ENCODE assay signal across 8 mouse cellular contexts in the genomic region with DNA sequence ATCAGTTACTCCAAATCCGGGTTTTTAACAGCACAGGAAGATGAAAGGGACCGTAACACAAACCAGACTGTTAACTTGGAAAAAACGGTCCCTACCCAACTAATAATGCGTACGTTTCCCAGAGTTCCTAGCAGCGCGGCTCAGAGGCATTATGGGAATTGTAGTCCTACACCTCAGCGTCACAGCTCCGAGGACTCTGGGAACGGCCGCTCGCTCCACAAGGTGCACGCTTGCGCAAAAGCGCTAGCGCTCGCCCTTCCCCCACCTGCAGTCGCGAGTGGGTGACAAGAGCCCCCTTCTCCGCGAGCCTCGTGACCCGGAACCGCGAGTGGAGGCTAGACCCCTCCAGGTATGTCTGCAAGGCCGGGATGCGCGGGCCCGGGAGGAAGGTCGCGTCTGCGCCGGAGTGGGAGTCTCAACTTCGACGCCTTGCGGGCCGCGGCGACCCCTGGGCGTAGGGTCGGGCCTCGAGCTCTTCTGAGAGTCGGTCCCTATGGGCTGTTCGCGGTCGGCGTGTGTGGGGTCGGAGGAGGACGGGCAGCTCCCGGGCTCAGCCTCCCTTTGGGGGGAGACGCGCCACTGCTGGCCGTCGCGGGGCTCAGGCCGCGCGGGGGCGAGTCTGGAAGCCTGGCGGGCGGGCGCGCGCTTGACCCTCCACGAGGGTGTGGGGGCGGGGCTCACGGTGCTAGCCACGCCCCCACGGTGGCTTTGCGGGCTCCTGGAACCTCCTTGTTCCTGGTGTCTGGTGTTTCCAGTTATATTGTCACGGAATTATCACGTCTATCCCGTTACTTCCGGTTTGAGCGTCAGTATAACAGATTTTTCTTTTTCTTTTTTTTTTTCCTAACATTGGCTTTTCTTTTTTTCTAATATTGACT. TPM values are rescaled to one million over a fixed set of nuclear protein-coding genes. Genes with fewer than 3 reads are reported as not detected.
DNase-seq lines count a peak whose midpoint lies in the region; ATAC-seq and TF ChIP-seq lines count a peak whose summit lies in the region.

A gene (plus strand): TSS at position 138 of the 878 bp plus-strand sequence.

- peak within 1 kb of the TSS; percentile 64 for H3K4me3 ChIP-seq in C2C12 (ENCODE audit: insufficient read depth, poor library complexity, severe bottlenecking)
- H3K4me3 ChIP-seq in erythroblast, embryonic 14.5 days (replicated peaks), result peak within 1 kb of the TSS; percentile 93
- H3K4me3 ChIP-seq in heart, embryonic 12.5 days, result peak within 1 kb of the TSS; percentile 81
- H3K4me3 ChIP-seq in kidney, postnatal 0 days (replicated peaks; ENCODE audit: low read depth, low read length), result peak within 1 kb of the TSS; percentile 75
- H3K4me3 ChIP-seq in liver, embryonic 11.5 days (ENCODE audit: low read depth, low read length), result peak within 1 kb of the TSS; percentile 79
- peak within 1 kb of the TSS; percentile 63 for H3K4me3 ChIP-seq in stomach, embryonic 14.5 days (ENCODE audit: low read depth, low read length)

- H3K27ac ChIP-seq in heart, embryonic 12.5 days (ENCODE audit: poor library complexity, severe bottlenecking), result peak within 1 kb of the TSS; percentile 93
- H3K27ac ChIP-seq in kidney, postnatal 0 days, result peak within 1 kb of the TSS; percentile 98
- peak within 1 kb of the TSS; percentile 98 for H3K27ac ChIP-seq in liver, embryonic 11.5 days (ENCODE audit: low read depth, low read length)
- peak within 1 kb of the TSS; percentile 92 for H3K27ac ChIP-seq in stomach, embryonic 14.5 days (ENCODE audit: low read length)

- peak; percentile 90 for TF ChIP-seq POLR2A in brain, embryonic 14.5 days (IDR thresholded peaks at IDR 0.05; ENCODE audit: borderline replicate concordance, extremely low read depth, insufficient read depth, insufficient read length, poor library complexity, severe bottlenecking)

- peak; percentile 97 for ATAC-seq in heart, embryonic 12.5 days (ENCODE audit: insufficient number of reproducible peaks, low FRiP score)
- peak; percentile 97 for ATAC-seq in kidney, postnatal 0 days (replicated peaks; ENCODE audit: low FRiP score, low read depth)
- peak; percentile 92 for ATAC-seq in liver, embryonic 11.5 days (replicated peaks; ENCODE audit: low FRiP score)
- peak; percentile 95 for ATAC-seq in stomach, embryonic 14.5 days (ENCODE audit: insufficient number of reproducible peaks, insufficient read depth, low FRiP score, low read depth)

- H3K36me3 ChIP-seq in C2C12 (ENCODE audit: control insufficient read depth, insufficient read depth), result peaks cover 3% of the 10 kb centered on the region
- H3K36me3 ChIP-seq in erythroblast, embryonic 14.5 days (ENCODE audit: control insufficient read depth), result no peaks in the 10 kb centered on the region
- no peaks in the 10 kb centered on the region for H3K36me3 ChIP-seq in heart, embryonic 12.5 days
- no peaks in the 10 kb centered on the region for H3K36me3 ChIP-seq in kidney, postnatal 0 days (ENCODE audit: insufficient read depth, low read length)
- H3K36me3 ChIP-seq in liver, embryonic 11.5 days (ENCODE audit: control insufficient read depth, insufficient read depth, low read length), result no peaks in the 10 kb centered on the region
- no peaks in the 10 kb centered on the region for H3K36me3 ChIP-seq in stomach, embryonic 14.5 days (ENCODE audit: control insufficient read depth, insufficient read depth, low read length)

- H3ac ChIP-seq in C2C12 (ENCODE audit: control insufficient read depth, insufficient read length, low read depth), result peak within 1 kb of the TSS; percentile 84

- DNase-seq in brain, embryonic 14.5 days (ENCODE audit: low read depth), result peak; percentile 99
- DNase-seq in kidney, postnatal 0 days (ENCODE audit: low spot score), result peak; percentile 99
- peak; percentile 89 for DNase-seq in liver, embryonic 11.5 days (ENCODE audit: low spot score)
- DNase-seq in naive thymus-derived CD4-positive, alpha-beta T cell, adult 2 months (ENCODE audit: low read depth), result peak; percentile 96

- peak within 1 kb of the TSS; percentile 76 for H3K4me2 ChIP-seq in heart, embryonic 12.5 days
- H3K4me2 ChIP-seq in kidney, postnatal 0 days (ENCODE audit: low read length), result peak within 1 kb of the TSS; percentile 56
- H3K4me2 ChIP-seq in liver, embryonic 11.5 days, result peak within 1 kb of the TSS; percentile 68
- peak within 1 kb of the TSS; percentile 58 for H3K4me2 ChIP-seq in stomach, embryonic 14.5 days (replicated peaks; ENCODE audit: low read depth, low read length)

- peaks cover 28% of the 10 kb centered on the region for H3K79me3 ChIP-seq in C2C12 (ENCODE audit: low read depth)

- no peak for TF ChIP-seq CTCF in C2C12 (IDR thresholded peaks at IDR 0.05; ENCODE audit: control insufficient read depth, insufficient read depth, insufficient read length)
- no peak for TF ChIP-seq CTCF in brain, embryonic 14.5 days (IDR thresholded peaks at IDR 0.05; ENCODE audit: borderline replicate concordance, extremely low read depth, insufficient read depth, insufficient read length)
- TF ChIP-seq CTCF in kidney, postnatal 0 days (IDR thresholded peaks at IDR 0.05; ENCODE audit: low read depth), result 0 out of 2 replicates have a peak, but pooled peaks have one; percentile 24

- H3K9ac ChIP-seq in heart, embryonic 12.5 days, result peak within 1 kb of the TSS; percentile 91
- peak within 1 kb of the TSS; percentile 93 for H3K9ac ChIP-seq in kidney, postnatal 0 days (ENCODE audit: low read depth, low read length)
- H3K9ac ChIP-seq in liver, embryonic 11.5 days (ENCODE audit: low read depth, low read length), result peak within 1 kb of the TSS; percentile 92
- H3K9ac ChIP-seq in stomach, embryonic 14.5 days (replicated peaks; ENCODE audit: low read depth, low read length), result peak within 1 kb of the TSS; percentile 75

- under 1% methylated on average over 73 of the region's 75 CpGs for WGBS in heart, embryonic 12.5 days
- under 1% methylated on average over 75 of the region's 75 CpGs for WGBS in kidney, postnatal 0 days
- under 1% methylated on average over 75 of the region's 75 CpGs for WGBS in liver, embryonic 11.5 days
- 1% methylated on average over 75 of the region's 75 CpGs for WGBS in stomach, embryonic 14.5 days

- H3K79me2 ChIP-seq in C2C12 (ENCODE audit: control insufficient read depth, insufficient read depth), result peaks cover 37% of the 10 kb centered on the region

- H3K4me1 ChIP-seq in erythroblast, embryonic 14.5 days (ENCODE audit: control insufficient read depth), result peaks cover 31% of the 10 kb centered on the region
- H3K4me1 ChIP-seq in heart, embryonic 12.5 days (replicated peaks), result peaks cover 22% of the 10 kb centered on the region
- H3K4me1 ChIP-seq in kidney, postnatal 0 days (replicated peaks; ENCODE audit: insufficient read depth, low read length), result no peaks in the 10 kb centered on the region; the same call in 1 of the 2 replicates
- H3K4me1 ChIP-seq in liver, embryonic 11.5 days (replicated peaks; ENCODE audit: control insufficient read depth, insufficient read depth, low read length), result peaks cover 26% of the 10 kb centered on the region
- H3K4me1 ChIP-seq in stomach, embryonic 14.5 days (ENCODE audit: control insufficient read depth, insufficient read depth, low read length), result no peaks in the 10 kb centered on the region; the same call in 1 of the 2 replicates

- no peaks in the 10 kb centered on the region for H3K27me3 ChIP-seq in C2C12 (ENCODE audit: control insufficient read depth, insufficient read depth, insufficient read length)
- no peaks in the 10 kb centered on the region; the same call in 1 of the 2 replicates for H3K27me3 ChIP-seq in erythroblast, embryonic 14.5 days (ENCODE audit: control insufficient read depth)
- no peaks in the 10 kb centered on the region for H3K27me3 ChIP-seq in heart, embryonic 12.5 days (replicated peaks)
- no peaks in the 10 kb centered on the region for H3K27me3 ChIP-seq in kidney, postnatal 0 days (ENCODE audit: insufficient read depth, low read length)
- no peaks in the 10 kb centered on the region for H3K27me3 ChIP-seq in liver, embryonic 11.5 days (replicated peaks; ENCODE audit: control insufficient read depth, insufficient read depth, low read length)
- no peaks in the 10 kb centered on the region for H3K27me3 ChIP-seq in stomach, embryonic 14.5 days (ENCODE audit: control insufficient read depth, insufficient read depth, low read length)

- no peaks in the 10 kb centered on the region for H3K9me3 ChIP-seq in erythroblast, embryonic 14.5 days (ENCODE audit: control insufficient read depth, low read length)
- no peaks in the 10 kb centered on the region for H3K9me3 ChIP-seq in heart, embryonic 12.5 days (replicated peaks)
- H3K9me3 ChIP-seq in kidney, postnatal 0 days (replicated peaks; ENCODE audit: low read length), result no peaks in the 10 kb centered on the region
- no peaks in the 10 kb centered on the region for H3K9me3 ChIP-seq in liver, embryonic 11.5 days (ENCODE audit: control insufficient read depth, low read length)
- no peaks in the 10 kb centered on the region for H3K9me3 ChIP-seq in stomach, embryonic 14.5 days (ENCODE audit: control insufficient read depth, low read depth, low read length)

TF ChIP-seq in C2C12, 6 proteins besides CTCF, POLR2A, EP300 and RAD21:
- TF ChIP-seq MAX (IDR thresholded peaks at IDR 0.05) (peak; percentile 79), MYOD1 (IDR thresholded peaks at IDR 0.05; ENCODE audit: control insufficient read depth, insufficient read length, low read depth) (no peak), USF1 (IDR thresholded peaks at IDR 0.05; ENCODE audit: low read depth) (no peak)

RNA-seq across cellular contexts. Expression of the gene that starts here (rescaled TPM):
- 4.7 TPM for polyA plus RNA-seq in C2C12 (2012; fragmentation: generic; extraction: Trizol)
- 25.6 and 25.9 TPM in 2 replicates for polyA plus RNA-seq in brain, embryonic 14.5 days (2012; rRNA removed)
- polyA plus RNA-seq in erythroblast, embryonic 14.5 days (2012), result 0.03 and 0.17 TPM in 2 replicates
- 14.4 and 15.6 TPM in 2 replicates for polyA plus RNA-seq in heart, embryonic 12.5 days (2016; fragmentation: Nextera tagmentation; extraction: Ambion mirVana)
- polyA plus RNA-seq in kidney, postnatal 0 days (2015; fragmentation: Nextera tagmentation; extraction: Ambion mirVana), result 15.9 and 17.2 TPM in 2 replicates
- polyA plus RNA-seq in liver, embryonic 11.5 days (2014; fragmentation: Nextera tagmentation; extraction: Ambion mirVana), result 14.2 and 15.6 TPM in 2 replicates
- 26.3 and 26.7 TPM in 2 replicates for polyA plus RNA-seq in stomach, embryonic 14.5 days (2014; fragmentation: Nextera tagmentation; extraction: Ambion mirVana)

Comparison
In these comparisons a context has a peak if more than half of its experiments do, and no peak if none do; other contexts are left out.
1. Peak in every context shown above with its lines: DNase-seq, ATAC-seq, H3K4me3 ChIP-seq and H3K27ac ChIP-seq.